Mouse (Mus musculus) layer of hippocampus, adult 9-11 months (tissue): ENCODE data around the gene Zfp747.
A peak's percentile ranks its signal among the peaks of the same experiment; 100 is the strongest.
"Not testable (repeated sequence)": the region's sequence is repeated elsewhere in the genome, so short reads cannot be mapped to it uniquely, and the experiment has no call there.

Source experiments
- DNase-seq: peaks from one replicate; pipeline ENCODE4 v3.0.0; 2022

Zfp747 gene

DNA sequence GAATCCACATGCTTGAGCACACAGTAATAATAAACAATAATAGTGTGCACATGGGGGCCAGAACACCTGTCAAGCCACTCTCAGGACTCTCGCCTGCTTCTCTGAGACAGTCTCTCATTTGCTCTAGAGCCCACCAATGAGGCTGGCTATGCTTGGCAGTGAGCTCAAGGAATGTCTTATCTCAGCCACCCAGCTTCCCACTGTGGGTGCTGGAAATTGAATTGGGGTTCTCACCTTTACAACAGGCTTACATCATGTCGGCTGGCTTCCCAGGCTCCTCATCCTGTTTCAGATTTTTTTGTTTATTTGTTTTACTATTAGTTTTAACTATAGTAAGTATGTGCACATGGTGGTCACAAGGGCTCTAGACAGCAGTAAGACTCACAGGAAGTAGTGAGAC lies 4.6 kb downstream of the Zfp747 start:
- no peak for DNase-seq

DNA sequence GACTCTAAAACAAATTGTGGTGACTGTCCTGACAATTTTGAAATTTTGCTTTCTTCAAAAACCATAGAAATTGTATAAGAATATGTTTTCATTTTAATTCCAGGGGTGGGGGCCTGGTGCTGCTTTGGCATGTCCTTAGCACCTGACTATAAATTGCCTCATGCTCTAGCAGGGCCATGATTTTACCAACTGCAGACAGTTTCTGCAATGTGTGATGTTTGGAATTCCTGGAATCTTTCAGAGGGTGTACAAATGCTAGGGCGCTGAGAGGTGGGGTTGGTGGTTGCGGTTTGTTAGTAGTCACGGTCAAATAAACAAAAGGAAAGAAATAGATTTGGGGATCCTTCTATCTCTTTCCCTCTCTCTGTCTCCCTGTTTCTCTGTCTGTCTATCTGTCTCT lies 9.6 kb downstream of the Zfp747 start:
- DNase-seq, result no peak

DNA sequence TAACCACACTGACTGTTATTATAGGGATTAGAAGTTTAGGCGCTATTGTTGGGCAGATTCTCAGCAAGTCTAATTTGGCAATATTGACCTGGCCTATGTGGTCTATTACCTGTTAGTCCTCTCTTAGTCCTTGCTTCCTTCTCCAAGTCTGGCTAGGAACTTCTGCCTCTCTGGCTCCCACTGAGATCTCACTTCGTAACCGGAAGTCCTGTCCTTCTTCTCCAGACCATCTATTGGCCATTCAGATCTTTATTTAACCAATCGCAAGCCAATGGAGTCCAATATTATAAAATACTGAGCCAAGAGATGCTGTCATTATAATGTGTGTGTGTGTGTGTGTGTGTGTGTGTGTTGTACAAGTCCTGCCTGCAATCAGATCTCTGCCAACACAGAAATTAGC lies 11.7 kb downstream of the Zfp747 start:
- peak; percentile 31 for DNase-seq

DNA sequence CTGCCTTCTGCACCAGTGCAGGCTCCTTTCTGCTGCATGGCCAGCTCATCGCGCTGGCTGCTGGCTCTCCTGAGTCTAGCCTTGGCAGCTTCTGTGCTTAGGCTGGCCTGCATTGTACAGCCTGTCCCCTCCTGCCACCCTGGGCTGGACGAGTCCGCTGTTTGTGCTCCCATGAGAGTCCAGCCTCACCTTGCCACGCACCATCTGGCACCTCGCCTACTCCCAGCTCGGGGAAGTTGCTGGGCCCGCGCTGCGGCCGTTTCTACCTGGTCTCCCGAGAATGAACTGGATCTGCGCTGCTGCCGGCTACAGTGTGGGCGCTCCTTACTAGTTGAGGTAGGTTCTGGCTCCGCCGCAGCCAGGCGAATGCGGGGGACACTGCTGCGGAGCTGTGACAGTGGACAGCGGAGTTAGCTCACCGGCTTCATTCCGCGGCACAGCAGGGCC lies 12.4 kb downstream of the Zfp747 start:
- DNase-seq, result no peak

- DNase-seq, result not testable (repeated sequence)
These were observed 13.4 kb downstream of the Zfp747 start for GRCm38 (mm10) chr7:127362418-127362817.

DNA sequence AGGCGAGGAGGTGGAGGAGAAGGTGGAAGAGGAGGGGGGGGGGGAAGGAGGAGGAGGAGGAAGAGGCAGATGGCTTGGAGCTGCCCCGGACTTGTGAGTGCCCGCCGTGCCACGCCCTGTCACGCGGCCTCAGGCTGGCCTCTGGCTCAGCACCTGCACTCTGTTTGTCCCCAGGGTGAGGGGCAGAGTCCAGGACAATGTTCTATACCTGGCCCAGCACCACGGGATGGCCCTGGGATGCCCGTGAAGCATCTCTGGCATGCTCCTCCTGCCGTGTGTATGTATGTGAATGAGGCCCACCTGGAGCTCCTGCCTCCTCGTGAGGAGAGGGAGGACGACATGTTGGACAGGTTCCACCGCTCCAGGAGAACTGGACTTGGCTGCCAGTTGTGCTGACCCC lies 14.4 kb downstream of the Zfp747 start:
- DNase-seq, result no peak

DNA sequence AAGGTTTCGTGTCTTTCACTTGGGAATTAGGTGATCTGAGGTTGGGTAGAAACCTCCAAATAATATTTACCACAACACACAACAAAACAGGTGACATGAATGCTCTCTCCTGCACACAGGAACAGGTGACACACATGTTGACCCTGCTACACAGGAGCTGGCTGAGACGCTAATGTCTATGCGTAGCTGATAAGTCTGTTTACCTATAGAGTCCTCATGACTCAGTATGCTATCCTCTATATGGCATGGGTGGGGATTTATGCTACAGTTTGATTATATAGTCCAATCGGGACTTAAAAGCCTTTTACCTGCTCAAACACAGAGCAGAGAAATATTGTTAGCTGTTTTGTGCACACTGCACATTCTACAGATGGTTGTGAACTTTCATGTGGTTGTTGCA lies 15.6 kb downstream of the Zfp747 start:
- no peak for DNase-seq

GRCm38 (mm10) chr7:127358472-127358871 lies 17.4 kb downstream of the Zfp747 start:
- no peak for DNase-seq

DNA sequence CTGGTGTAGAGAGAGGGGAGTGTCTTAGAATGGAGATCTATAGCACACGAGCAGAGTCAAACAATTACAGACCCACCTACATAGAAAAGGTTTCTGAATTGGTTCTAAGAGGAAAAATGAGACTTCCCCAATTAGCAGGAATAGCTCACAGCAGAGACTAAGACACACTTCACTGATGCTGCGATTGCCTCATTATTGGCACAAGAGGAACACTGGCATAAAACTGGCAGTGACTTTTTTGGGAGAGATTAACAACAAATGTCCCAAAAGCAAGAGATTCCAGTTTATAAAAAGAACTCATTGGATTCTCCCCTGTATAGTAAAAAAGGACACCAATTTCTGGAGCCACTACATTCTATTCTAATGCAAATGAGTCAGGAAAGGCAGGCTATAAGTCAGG lies 18.0 kb downstream of the Zfp747 start:
- DNase-seq, result no peak

DNA sequence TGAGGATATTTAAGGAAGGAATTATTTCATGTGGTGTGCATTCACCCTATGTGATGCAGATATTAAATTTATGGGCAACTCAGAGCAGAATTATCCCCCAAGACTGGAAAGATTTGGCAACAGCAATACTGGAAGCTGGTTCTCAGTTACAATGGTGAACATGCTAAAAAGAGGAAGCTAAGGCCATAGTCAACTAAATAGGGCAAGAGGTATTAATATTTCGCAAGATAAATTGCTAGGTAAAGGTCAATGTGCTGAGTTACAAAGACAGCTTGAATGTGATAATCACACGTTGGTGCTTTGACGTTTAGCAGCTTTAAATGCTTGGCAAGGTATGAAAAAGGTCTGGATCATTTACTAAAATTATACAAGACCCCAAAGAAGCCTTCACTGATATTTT lies 20.1 kb downstream of the Zfp747 start:
- no peak for DNase-seq

- DNase-seq, result no peak
These were observed 24.4 kb downstream of the Zfp747 start for GRCm38 (mm10) chr7:127351230-127352004.

DNA sequence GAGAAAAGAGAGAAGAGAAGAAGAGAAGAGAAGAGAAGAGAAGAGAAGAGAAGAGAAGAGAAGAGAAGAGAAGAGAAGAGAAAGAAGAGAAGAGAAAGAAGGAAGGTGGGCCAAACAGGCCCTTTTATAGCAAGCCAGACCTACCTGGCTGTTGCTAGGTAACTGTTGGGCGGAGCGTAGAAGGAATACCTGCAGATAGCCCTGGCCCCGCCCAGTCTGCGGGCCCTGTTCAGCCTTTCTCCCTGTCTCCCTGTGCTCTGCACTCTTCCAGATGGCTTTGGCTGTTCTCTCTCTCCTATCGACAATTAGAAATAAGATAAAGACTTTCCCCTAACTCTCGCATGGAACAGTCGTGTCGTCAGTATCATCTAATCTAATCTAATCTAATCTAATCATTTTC lies 29.2 kb downstream of the Zfp747 start:
- peak; percentile 18 for DNase-seq

GRCm38 (mm10) chr7:127345512-127346325 lies 30.1 kb downstream of the Zfp747 start, which contains the start of gene Zfp768:
Gene Zfp768 (minus strand): TSS chr7:127345589.
- DNase-seq, result peak; percentile 86

DNA sequence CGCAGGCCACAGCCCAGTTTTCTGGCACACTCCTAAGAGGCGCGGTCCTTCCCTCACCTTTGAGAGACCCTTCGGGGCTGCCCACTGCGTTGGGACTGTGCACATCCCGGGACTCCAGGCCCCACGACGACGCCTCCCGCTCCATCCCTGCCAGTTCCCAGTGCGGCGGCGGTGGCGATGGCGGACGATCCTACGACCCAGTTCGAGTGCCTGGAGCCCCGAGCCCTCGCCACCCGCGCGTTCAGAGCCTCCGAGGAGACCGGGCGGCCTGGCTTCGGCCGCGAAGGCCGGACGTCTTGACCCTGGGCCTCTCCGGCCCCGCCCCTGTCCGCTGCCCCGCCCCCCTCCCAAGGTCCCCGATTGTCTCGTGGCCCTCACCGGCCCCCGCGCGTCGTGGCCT lies 30.8 kb downstream of the Zfp747 start:
- DNase-seq, result no peak

- DNase-seq, result no peak
These were observed 31.5 kb downstream of the Zfp747 start for GRCm38 (mm10) chr7:127344371-127344770.

- peak; percentile 12 for DNase-seq
These were observed 32.4 kb downstream of the Zfp747 start for GRCm38 (mm10) chr7:127343351-127344019.

DNA sequence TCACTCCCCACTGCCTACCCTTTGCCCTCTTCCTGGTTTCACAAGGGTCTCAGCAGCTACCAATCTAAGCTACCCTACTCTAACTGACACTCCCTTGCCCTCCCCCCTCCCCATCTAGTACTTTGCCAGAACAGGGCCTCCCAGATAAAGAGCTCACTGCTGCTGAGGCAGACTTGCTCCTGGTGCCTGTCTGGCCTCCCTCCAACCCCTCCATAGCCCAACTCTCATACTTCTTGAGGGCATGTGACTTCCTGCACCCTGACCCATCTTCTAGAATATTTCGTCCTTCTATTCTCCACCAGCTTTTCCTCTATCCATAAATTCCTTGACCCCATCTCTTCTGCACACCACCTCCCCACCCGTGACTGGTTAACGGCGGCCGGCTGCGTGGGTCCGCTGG lies 33.0 kb downstream of the Zfp747 start:
- DNase-seq, result no peak

- DNase-seq, result no peak
These were observed 33.5 kb downstream of the Zfp747 start for GRCm38 (mm10) chr7:127342332-127342731.

GRCm38 (mm10) chr7:127341861-127342260 lies 34.0 kb downstream of the Zfp747 start:
- DNase-seq, result not testable (repeated sequence)

DNA sequence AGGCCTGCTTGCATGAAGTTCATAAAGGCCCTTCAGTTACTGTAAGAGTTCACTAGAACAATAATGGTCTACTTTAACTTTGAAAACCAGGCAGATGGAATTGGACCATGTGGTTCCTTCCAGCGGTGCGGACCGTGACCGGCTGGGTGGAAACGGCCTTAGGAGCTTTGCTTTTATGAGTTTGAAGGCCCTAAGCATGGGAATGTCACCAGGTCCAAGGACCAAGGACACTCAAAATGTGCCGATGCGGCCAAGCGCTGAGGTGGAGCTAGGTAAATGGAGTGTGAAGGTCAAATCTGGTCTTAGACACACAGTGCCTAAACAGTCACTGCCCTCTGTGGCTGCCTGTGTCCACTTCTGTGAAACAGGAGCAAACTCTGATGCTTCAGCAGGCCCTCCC lies 34.5 kb downstream of the Zfp747 start:
- no peak for DNase-seq

DNA sequence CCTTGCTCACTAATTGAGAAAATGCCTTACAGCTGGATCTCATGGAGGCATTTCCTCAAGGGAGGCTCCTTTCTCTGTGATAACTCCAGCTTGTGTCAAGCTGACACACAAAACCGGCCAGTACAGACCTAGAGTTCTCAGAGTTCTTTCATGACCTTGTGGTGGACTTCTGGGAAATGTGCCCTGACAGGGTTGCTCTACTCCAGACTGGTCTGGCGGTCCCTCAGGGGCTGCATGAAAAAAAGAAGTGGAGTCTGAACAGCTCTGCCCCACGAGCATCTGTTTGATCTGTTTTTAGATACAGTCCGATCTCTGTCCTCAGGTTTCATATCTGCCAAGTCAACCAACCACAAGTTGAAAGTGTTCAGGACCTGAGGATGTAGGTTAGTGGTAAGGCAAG lies 38.2 kb downstream of the Zfp747 start:
- no peak for DNase-seq

DNA sequence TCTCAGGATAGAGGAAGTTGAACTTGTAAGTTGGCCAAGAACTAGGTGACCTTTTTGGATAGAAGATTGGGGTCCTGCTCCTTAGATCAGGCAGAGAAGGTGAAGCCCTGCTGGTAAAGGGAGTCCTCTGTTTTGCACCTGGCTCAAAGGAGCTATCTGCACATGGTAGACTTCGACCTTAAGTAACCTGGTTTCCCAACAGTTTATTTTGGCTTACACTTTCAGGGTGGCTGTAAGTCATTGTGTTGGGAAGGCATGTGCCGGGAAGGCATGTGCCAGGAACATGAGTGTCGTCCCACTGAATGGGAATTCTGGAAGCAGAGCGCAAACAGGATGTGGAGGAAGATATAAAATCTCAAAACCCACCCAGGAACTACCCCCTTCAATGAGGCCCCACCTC lies 40.2 kb downstream of the Zfp747 start:
- DNase-seq, result no peak

GRCm38 (mm10) chr7:127333240-127333639 lies 42.6 kb downstream of the Zfp747 start:
- no peak for DNase-seq

- DNase-seq, result peak; percentile 81
These were observed 49.2 kb downstream of the Zfp747 start for GRCm38 (mm10) chr7:127326685-127327084.
